Mouse (Mus musculus): ENCODE measurements at regions not wholly inside any gene's neighbourhood (a gene's known extent, or its start where the extent isn't known, plus 50 kb on each side); places are given as distances from the start of the nearest gene placed in this dataset.
"Not testable (repeated sequence)": the region's sequence is repeated elsewhere in the genome, so short reads cannot be mapped to it uniquely, and the experiment has no call there.

GRCm38 (mm10) chr10:11515144-11515543, 171.9 kb downstream of the Epm2a start:
- no peak for DNase-seq

DNA sequence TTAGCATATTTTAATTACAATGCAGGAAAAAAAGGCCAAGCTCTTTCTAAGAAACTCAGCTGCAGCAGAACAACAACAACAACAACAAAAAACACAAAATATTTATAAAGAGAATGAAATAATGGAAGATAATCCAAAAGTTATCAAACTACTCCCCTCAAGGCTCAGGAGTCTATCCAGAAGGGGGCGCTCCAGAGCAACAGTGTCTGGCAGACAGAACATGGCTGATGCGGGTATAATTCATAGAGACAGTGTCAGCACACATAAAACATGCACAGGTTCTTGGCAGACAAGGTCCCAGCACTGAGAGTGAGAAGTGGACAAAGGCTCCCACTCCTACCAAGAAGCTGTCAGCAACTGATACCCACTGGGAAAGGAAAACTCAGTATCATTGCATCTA, 173.9 kb downstream of the Epm2a start:
- DNase-seq: peak; percentile 4 to 23

- no peak for DNase-seq
These were observed 188.1 kb downstream of the Epm2a start for GRCm38 (mm10) chr10:11531343-11531742.

GRCm38 (mm10) chr10:11555376-11555775, 212.2 kb downstream of the Epm2a start:
- not testable (repeated sequence) for DNase-seq

GRCm38 (mm10) chr10:11570523-11571055, 227.4 kb downstream of the Epm2a start:
- no peak for DNase-seq

- DNase-seq: no peak
These were observed 265.2 kb downstream of the Epm2a start for GRCm38 (mm10) chr10:11608451-11608850.

GRCm38 (mm10) chr10:11609092-11609491, 265.9 kb downstream of the Epm2a start:
- DNase-seq: not testable (repeated sequence)

GRCm38 (mm10) chr10:11648151-11648550, 304.9 kb downstream of the Epm2a start:
- DNase-seq: no peak

DNA sequence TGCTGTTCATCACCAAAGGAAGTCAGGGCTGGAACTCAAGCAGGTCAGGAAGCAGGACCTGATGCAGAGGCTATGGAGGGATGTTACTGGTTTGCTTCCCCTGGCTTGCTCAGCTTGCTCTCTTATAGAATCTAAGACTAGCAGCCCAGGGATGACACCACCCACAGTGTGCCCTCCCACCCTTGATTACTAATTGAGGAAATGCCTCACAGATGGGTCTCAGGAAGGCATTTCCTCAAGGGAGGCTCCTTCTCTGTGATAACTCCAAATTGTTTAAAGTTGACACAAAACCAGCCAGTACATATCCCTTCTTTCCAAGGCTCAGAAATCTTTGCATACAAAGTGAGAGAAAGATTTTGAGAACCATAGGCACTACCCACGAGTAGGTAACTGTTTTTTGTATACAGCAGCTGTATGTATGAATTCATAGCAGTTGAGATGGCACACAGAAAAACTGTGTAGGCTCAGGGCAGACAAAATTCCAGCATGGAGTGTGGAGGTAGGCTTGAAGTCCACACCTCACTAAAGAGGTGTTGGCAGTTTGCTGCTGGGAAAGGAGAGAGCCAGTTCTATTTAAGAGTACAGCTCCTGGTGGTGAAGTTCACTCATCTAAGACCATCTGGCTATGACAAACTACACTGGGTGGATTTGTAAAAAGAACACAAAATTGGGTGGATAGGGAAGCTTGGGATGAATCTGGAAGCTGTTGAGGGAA, 317.0 kb downstream of the Epm2a start:
- no peak for DNase-seq

DNA sequence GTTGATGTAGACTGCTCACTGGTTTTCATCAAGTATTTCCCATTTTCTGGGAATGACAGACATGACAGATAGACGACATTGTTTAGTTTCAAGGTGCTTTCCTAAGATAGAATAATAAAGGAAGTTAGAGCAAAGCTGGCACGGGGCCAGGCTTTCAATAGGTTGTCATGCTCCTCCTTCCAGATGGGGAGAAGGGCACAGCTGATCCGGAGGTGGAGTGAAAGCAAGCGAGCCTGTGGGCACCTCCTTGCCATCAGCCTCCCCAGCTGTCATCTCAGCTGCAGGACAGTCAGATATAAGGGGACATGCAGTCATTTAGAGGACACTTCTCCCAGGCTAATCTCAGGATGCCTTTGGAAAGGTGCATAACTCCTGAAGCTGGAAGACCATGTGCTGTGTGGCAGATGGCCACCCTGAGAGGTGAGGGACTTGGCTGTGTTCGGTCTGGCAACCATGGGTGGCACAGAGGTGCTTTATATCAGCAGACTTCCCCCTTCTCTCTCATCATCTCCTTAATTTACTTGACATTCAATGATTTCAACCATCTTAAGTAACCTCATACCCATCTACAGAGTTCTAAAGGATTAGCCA, 318.6 kb downstream of the Epm2a start:
- no peak for DNase-seq

- DNase-seq: no peak
These were observed 366.5 kb downstream of the Epm2a start for GRCm38 (mm10) chr10:11709742-11710141.

DNA sequence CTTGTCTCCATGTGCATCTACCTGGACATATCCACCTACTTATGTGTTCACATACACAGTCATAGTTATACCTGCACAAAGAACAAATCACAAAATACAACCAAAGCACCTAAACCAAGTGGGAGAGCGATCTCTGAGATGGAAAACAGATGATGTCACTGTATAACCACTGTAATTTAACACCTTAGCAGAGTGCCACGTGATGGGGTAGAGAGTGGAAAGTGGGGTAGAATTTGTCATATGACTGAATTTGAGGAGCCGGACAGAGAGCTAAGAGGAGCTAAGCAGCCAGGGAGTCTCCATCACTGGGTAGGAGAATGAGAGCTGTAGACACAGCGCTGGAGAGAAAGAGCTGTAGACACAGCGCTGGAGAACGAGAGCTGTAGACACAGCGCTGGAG, 381.6 kb downstream of the Epm2a start:
- no peak for DNase-seq

GRCm38 (mm10) chr10:11729536-11729935, 386.3 kb downstream of the Epm2a start:
- peak; percentile 4 to 8 for DNase-seq

GRCm38 (mm10) chr10:11739574-11740368, 396.6 kb downstream of the Epm2a start:
- DNase-seq: no peak

DNA sequence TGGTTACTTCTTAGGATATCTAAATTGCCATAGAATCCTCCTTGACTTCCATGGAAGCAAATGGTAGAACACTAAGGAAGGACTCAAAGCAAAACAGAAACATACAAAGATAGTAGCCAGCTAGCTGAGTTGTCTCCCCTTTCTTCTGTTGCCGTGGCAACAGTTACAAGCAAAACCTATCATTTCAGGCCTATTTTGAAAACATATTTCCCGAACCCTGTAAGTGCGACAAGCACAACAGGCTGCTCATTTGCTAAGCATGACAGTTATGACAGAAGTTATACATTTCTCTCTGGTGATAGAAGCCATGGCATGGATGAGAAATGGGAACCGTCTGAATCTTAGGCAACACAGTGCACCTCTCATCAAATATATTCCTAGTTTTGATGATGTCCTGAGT, 402.4 kb downstream of the Epm2a start:
- DNase-seq: no peak

DNA sequence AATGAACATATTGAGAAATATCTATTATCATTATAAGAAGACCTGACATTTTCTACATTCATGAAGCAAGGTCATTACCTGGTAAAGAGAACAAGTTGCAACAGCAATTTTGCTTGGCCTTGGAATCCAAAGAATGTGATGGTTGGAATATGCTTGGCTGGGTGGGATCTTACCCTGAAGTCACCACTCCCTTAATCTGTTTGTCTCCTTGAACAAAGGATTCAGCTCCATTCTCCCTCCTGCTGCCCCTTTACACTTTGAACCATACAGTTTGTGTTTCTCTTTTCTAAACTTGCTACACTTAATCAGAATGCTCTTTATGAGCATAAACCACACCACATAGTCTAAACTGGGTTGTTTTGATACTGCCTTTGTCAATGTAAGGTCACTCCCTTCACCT, 403.8 kb downstream of the Epm2a start:
- DNase-seq: no peak

DNA sequence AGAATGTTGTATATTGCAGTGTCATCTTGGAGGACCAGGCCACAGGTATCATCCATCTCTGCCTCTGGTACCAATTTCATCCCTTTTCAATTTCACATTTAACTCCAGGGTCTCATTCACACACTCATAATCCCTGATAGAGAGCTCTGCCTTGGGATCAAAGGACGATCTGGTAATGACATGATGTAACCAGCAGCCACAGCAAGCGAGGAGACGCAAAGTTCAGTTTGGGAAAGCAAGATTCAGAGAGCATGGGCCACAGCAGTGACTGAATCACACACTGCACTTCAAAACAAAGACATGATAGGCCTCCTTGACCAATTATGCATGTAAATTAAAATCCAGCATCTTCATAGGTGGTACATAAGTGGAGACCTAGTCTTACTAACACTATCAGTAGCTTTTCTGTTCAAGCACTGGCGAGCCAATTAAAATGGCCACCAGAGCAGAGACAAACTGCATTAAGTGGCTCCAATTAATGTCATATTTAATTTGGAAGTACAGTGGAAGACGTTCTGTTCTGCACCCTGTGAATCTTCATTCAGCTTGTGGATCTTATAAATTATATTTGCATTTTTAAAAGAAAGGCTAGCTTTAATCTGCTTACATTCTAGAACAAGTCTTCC, 412.0 kb downstream of the Epm2a start:
- DNase-seq: no peak

DNA sequence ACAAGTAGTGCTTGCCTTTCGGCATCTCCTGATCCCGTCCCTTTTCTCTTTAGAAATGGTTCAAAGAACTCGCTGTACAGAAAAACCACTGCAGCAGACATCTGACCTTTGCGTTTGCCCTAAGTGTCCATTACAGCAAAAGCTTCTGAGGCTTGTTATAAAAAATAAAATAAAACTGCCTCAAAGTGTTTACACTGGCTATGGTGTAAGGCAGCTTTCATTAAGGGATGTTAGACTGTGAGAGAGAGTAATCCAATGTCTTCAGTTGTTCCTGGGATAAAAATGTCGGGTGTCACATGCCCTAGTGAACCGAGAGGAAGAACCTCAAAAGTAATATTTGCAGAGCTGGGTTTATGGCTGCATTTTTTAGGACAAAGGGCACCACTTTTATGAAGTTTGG, 434.7 kb downstream of the Epm2a start:
- DNase-seq: no peak

- no peak for DNase-seq
These were observed 437.1 kb downstream of the Epm2a start for GRCm38 (mm10) chr10:11780302-11780701.

DNA sequence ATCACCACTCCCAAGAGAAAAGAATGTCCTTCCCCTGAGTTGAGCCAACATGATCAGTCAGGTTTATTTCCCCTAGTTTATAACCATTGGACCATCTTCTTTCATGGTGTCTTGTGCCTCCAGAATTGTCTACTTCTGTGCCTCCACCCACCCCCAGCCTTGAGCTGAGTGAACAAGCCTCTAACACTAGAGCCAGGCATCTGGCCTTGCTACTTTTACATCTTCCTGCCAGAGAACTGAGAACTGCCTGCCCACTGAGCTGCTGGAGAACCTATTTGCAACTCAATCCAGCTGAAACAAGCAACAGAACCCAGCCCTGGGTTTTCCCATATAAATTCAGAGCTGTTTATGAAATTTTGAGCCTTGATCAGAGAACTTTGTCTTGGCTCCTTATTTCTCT, 444.0 kb downstream of the Epm2a start:
- no peak for DNase-seq

DNA sequence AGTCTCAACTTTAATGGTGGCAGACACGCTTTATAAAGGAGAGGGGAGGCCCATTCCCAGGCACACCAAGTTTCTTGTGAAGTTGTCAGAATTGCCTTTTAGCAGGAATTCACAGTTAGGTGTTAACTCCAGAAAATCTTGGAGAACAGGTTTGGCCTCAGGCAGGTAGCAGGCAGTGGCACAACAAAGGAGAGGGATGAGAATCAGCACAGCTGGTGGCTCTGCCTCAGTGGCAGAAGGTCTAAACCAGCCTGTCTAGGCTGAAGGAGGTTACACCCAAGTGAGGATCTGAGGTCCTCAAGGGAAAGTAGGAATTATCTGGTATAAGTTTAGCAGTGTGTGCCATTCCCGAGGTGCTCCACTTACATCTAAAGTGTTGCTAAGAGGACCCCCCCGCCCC, 456.3 kb downstream of the Epm2a start:
- DNase-seq: no peak
